Mouse (Mus musculus) limb, embryonic 14.5 days (tissue): ENCODE results near the gene Trpv2. TPM values are rescaled to one million over a fixed set of nuclear protein-coding genes. Genes with fewer than 3 reads are reported as not detected.

Experiments
- ATAC-seq: fragments of 200-750 bp; cut with Nextera tagmentation; 2 replicates; pipeline ENCODE4 v1.8.0; 2017; ENCODE audit warnings: low read depth, moderate number of reproducible peaks, moderate TSS enrichment; ENCODE audit not compliant: low FRiP score
- DNase-seq: peaks from one replicate; pipeline ENCODE4 v3.0.0-alpha.2; 2015; ENCODE audit warnings: low spot score
- H3K27ac ChIP-seq: fragments of 300-500 bp; sonication (generic); replicated peaks from 2 replicates; pipeline ENCODE4 v1.5.1; 2014; ENCODE audit warnings: low read depth, mild to moderate bottlenecking, low read length, moderate library complexity, mixed read lengths
- H3K27me3 ChIP-seq: fragments of 300-500 bp; sonication (generic); 2 replicates; pipeline ENCODE4 v1.6.1; 2014; ENCODE audit warnings: low read length, mixed read lengths; ENCODE audit not compliant: control insufficient read depth, insufficient read depth
- H3K36me3 ChIP-seq: fragments of 300-500 bp; sonication (generic); 2 replicates; pipeline ENCODE4 v1.6.1; 2014; ENCODE audit warnings: mild to moderate bottlenecking, low read length, moderate library complexity, mixed read lengths; ENCODE audit not compliant: control insufficient read depth, insufficient read depth
- H3K4me1 ChIP-seq: fragments of 300-500 bp; sonication (generic); 2 replicates; pipeline ENCODE4 v1.6.1; 2014; ENCODE audit warnings: antibody characterized with exemption, low read length, mixed read lengths; ENCODE audit not compliant: control insufficient read depth, insufficient read depth
- H3K4me2 ChIP-seq: fragments of 300-500 bp; sonication (generic); replicated peaks from 2 replicates; pipeline ENCODE4 v1.6.1; 2014; ENCODE audit warnings: low read depth, mild to moderate bottlenecking, low read length, moderate library complexity; ENCODE audit not compliant: severe bottlenecking
- H3K4me3 ChIP-seq: fragments of 300-500 bp; sonication (generic); replicated peaks from 2 replicates; pipeline ENCODE4 v1.5.1; 2014; ENCODE audit warnings: low read length
- H3K9ac ChIP-seq: fragments of 300-500 bp; sonication (generic); 2 replicates; pipeline ENCODE4 v1.6.1; 2014; ENCODE audit warnings: mild to moderate bottlenecking, low read depth, low read length, moderate library complexity; ENCODE audit not compliant: severe bottlenecking
- H3K9me3 ChIP-seq: fragments of 300-500 bp; sonication (generic); 2 replicates; pipeline ENCODE4 v1.6.1; 2016; ENCODE audit warnings: low read length; ENCODE audit not compliant: control insufficient read depth
- POLR2A ChIP-seq: fragments of 200-500 bp; IDR thresholded peaks from 2 replicates; pipeline ENCODE4 v1.8.0; 2012; ENCODE audit warnings: inconsistent platforms, mild to moderate bottlenecking, moderate library complexity, borderline replicate concordance; ENCODE audit not compliant: insufficient read depth, insufficient read length; ENCODE audit errors: extremely low read depth
- WGBS: fragments of 180-500 bp; shearing (Covaris S2); extraction: QIAGEN DNeasy Blood & Tissue Kit; methylation state at CpG from one replicate; pipeline ENCODE4 v1.1.7; 2014; 5-methylcytosine and 5-hydroxymethylcytosine counted together
- polyA plus RNA-seq, 2 experiments: library from polyadenylated mRNA; depleted of rRNA in 1 of 2; stranded (reverse) in 1 of 2; unstranded in 1 of 2; fragments of >200 nt; fragmentation: Nextera tagmentation in 1 of 2; extraction: Ambion mirVana in 1 of 2; gene quantifications; 2 replicates each; pipeline versions ENCODE4 v1.2.1 to v1.2.3; 2012 to 2014

Gene Trpv2
- polyA plus RNA-seq, 2 experiments: 2.7 to 2.9 TPM

- H3K9me3 ChIP-seq: no peaks in the 10 kb centered on the region
- ATAC-seq: no peak
- no peak for TF ChIP-seq POLR2A
- no peak overlapping the region for H3K4me2 ChIP-seq
- H3K4me1 ChIP-seq: no peaks in the 10 kb centered on the region
- DNase-seq: no peak
- H3K27me3 ChIP-seq: no peaks in the 10 kb centered on the region
- no peak overlapping the region for H3K9ac ChIP-seq
- H3K4me3 ChIP-seq: no peak overlapping the region
- WGBS: 82% methylated on average over 2 of the region's 2 CpGs
- no peak overlapping the region for H3K27ac ChIP-seq
- no peaks in the 10 kb centered on the region for H3K36me3 ChIP-seq
Measured at GRCm38 (mm10) chr11:62591026-62591425, 16.7 kb downstream of the Trpv2 start.

GRCm38 (mm10) chr11:62591904-62592575, 17.8 kb downstream of the Trpv2 start:
- Histone ChIP-seq H3K4me3 (no peak overlapping the region), H3K4me2 (no peak overlapping the region), H3K36me3 (no peaks in the 10 kb centered on the region), H3K4me1 (no peaks in the 10 kb centered on the region), H3K27ac (no peak overlapping the region), H3K9ac (no peak overlapping the region), H3K27me3 (no peaks in the 10 kb centered on the region), H3K9me3 (no peaks in the 10 kb centered on the region)
- WGBS: 39% methylated on average over 8 of the region's 8 CpGs
- TF ChIP-seq POLR2A: no peak
- DNase-seq: no peak
- no peak for ATAC-seq

- H3K27me3 ChIP-seq: no peaks in the 10 kb centered on the region
- no peaks in the 10 kb centered on the region for H3K9me3 ChIP-seq
- WGBS: 82% methylated on average over 4 of the region's 4 CpGs
- no peak overlapping the region for H3K9ac ChIP-seq
- H3K4me1 ChIP-seq: peaks cover 3% of the 10 kb centered on the region
- peaks cover 4% of the 10 kb centered on the region for H3K36me3 ChIP-seq
- H3K27ac ChIP-seq: no peak overlapping the region
- no peak overlapping the region for H3K4me3 ChIP-seq
- ATAC-seq (no peak), DNase-seq (no peak)
- no peak for TF ChIP-seq POLR2A
- H3K4me2 ChIP-seq: no peak overlapping the region
Measured at GRCm38 (mm10) chr11:62598571-62598970, 24.3 kb downstream of the Trpv2 start.

- TF ChIP-seq POLR2A: no peak; the same call in 1 of the 2 replicates
- H3K27me3 ChIP-seq: no peaks in the 10 kb centered on the region
- 9% methylated on average over 17 of the region's 17 CpGs for whole genome bisulfite sequencing
- peak overlapping the region; percentile 74 for H3K4me3 ChIP-seq
- peak overlapping the region; percentile 59 for H3K4me2 ChIP-seq
- H3K9me3 ChIP-seq: no peaks in the 10 kb centered on the region
- peaks cover 38% of the 10 kb centered on the region for H3K36me3 ChIP-seq
- ATAC-seq: peak; percentile 7; the same call in 1 of the 2 replicates
- H3K4me1 ChIP-seq: peaks cover 19% of the 10 kb centered on the region
- DNase-seq: no peak
- peak overlapping the region; percentile 89 for H3K27ac ChIP-seq
- peak overlapping the region; percentile 96 for H3K9ac ChIP-seq
Measured at GRCm38 (mm10) chr11:62601732-62602618, 27.7 kb downstream of the Trpv2 start.

- H3K4me3 ChIP-seq: peak overlapping the region; percentile 74
- peak; percentile 93 for ATAC-seq
- DNase-seq: peak; percentile 98
- TF ChIP-seq POLR2A: peak; percentile 99
- no peaks in the 10 kb centered on the region for H3K9me3 ChIP-seq
- H3K9ac ChIP-seq: peak overlapping the region; percentile 96
- no peaks in the 10 kb centered on the region for H3K27me3 ChIP-seq
- under 1% methylated on average over 58 of the region's 58 CpGs for WGBS
- H3K27ac ChIP-seq: peak overlapping the region; percentile 89
- peak overlapping the region; percentile 59 for H3K4me2 ChIP-seq
- H3K4me1 ChIP-seq: peaks cover 19% of the 10 kb centered on the region
- H3K36me3 ChIP-seq: peaks cover 46% of the 10 kb centered on the region
Measured at GRCm38 (mm10) chr11:62602619-62603311, 28.5 kb downstream of the Trpv2 start.
